Mouse (Mus musculus) MEL (cell line): ENCODE data around the gene Cep170. TPM values are rescaled to one million over a fixed set of nuclear protein-coding genes. Genes with fewer than 3 reads are reported as not detected.

ENCODE experiments used
- DNase-seq: peaks from one replicate; pipeline ENCODE4 v3.0.0; 2011; ENCODE audit warnings: low read depth, low spot score
- H3K27ac ChIP-seq: 2 replicates; pipeline ENCODE4 v1.5.1; 2012; ENCODE audit warnings: low read depth, mild to moderate bottlenecking, control low read depth, low read length, moderate library complexity; ENCODE audit not compliant: control insufficient read depth
- H3K27me3 ChIP-seq, 2 experiments: fragments of 150-350 bp in 1 of 2; sonication (generic) in 1 of 2; 2 replicates each; pipeline ENCODE4 v1.6.1; 2012; ENCODE audit warnings: low read length in 2 of 2, mild to moderate bottlenecking in 2 of 2, improper control_type of control experiment in 1 of 2, moderate library complexity in 1 of 2; ENCODE audit not compliant: insufficient read depth in 2 of 2, control insufficient read depth in 1 of 2
- H3K36me3 ChIP-seq, 2 experiments: 2 replicates each; pipeline ENCODE4 v1.6.1; 2012 to 2014; ENCODE audit warnings: low read length in 2 of 2, improper control_type of control experiment in 1 of 2, inconsistent platforms in 1 of 2, mild to moderate bottlenecking in 1 of 2; ENCODE audit not compliant: insufficient read depth in 2 of 2, control insufficient read depth in 1 of 2
- H3K4me1 ChIP-seq, 2 experiments: fragments of 150-350 bp in 1 of 2; sonication (generic) in 1 of 2; 2 replicates each; pipeline ENCODE4 v1.6.1; 2012; ENCODE audit warnings: low read length in 2 of 2, improper control_type of control experiment in 1 of 2, mild to moderate bottlenecking in 1 of 2; ENCODE audit not compliant: insufficient read depth in 2 of 2, control insufficient read depth in 1 of 2
- H3K4me3 ChIP-seq, 2 experiments: fragments of 150-350 bp in 1 of 2; sonication (generic) in 1 of 2; 2 replicates each; pipeline ENCODE4 v1.5.1; 2012; ENCODE audit warnings: low read depth in 2 of 2, low read length in 2 of 2, mild to moderate bottlenecking in 2 of 2, moderate library complexity in 2 of 2, control low read depth in 1 of 2, improper control_type of control experiment in 1 of 2; ENCODE audit not compliant: control insufficient read depth in 1 of 2, insufficient read depth in 1 of 2
- H3K79me2 ChIP-seq: 2 replicates; pipeline ENCODE4 v1.6.1; 2012; ENCODE audit warnings: mild to moderate bottlenecking, low read length, moderate library complexity; ENCODE audit not compliant: control insufficient read depth, poor library complexity, insufficient read depth
- H3K9ac ChIP-seq: 2 replicates; pipeline ENCODE4 v1.6.1; 2012; ENCODE audit warnings: low read depth, mild to moderate bottlenecking, control low read depth, low read length, moderate library complexity; ENCODE audit not compliant: control insufficient read depth, poor library complexity, severe bottlenecking
- H3K9me3 ChIP-seq: fragments of 150-350 bp; sonication (generic); replicated peaks from 2 replicates; pipeline ENCODE4 v1.6.1; 2012; ENCODE audit warnings: mild to moderate bottlenecking, low read length, improper control_type of control experiment, moderate library complexity; ENCODE audit not compliant: insufficient read depth
- CHD1 ChIP-seq: IDR thresholded peaks from 2 replicates; pipeline ENCODE4 v1.6.1; 2012; ENCODE audit warnings: low read depth, mild to moderate bottlenecking, inconsistent platforms, low read length, improper control_type of control experiment
- CHD2 ChIP-seq: IDR thresholded peaks from 2 replicates; pipeline ENCODE4 v1.6.1; 2011; ENCODE audit warnings: low read length, improper control_type of control experiment
- CTCF ChIP-seq, 3 experiments: IDR thresholded peaks in 2 of 3; conservative IDR thresholded peaks in 1 of 3; 2 replicates each; pipeline ENCODE4 v1.5.1; 2011 to 2012; ENCODE audit warnings: low read length in 3 of 3, low read depth in 2 of 3, mild to moderate bottlenecking in 2 of 3, improper control_type of control experiment in 1 of 3, inconsistent platforms in 1 of 3, mixed read lengths in 1 of 3, moderate library complexity in 1 of 3; ENCODE audit not compliant: control insufficient read depth in 1 of 3, insufficient read depth in 1 of 3, poor library complexity in 1 of 3, severe bottlenecking in 1 of 3
- E2F4 ChIP-seq: IDR thresholded peaks from 2 replicates; pipeline ENCODE4 v1.6.1; 2011; ENCODE audit warnings: low read depth, low read length, improper control_type of control experiment, borderline replicate concordance
- ELF1 ChIP-seq: IDR thresholded peaks from 2 replicates; pipeline ENCODE4 v1.6.1; 2014; ENCODE audit warnings: low read depth, mild to moderate bottlenecking, inconsistent platforms, low read length, improper control_type of control experiment, moderate library complexity
- EP300 ChIP-seq, 2 experiments: IDR thresholded peaks; 2 replicates each; pipeline ENCODE4 v1.6.1; 2011; ENCODE audit warnings: improper control_type of control experiment in 2 of 2, low read length in 2 of 2, low read depth in 1 of 2, mild to moderate bottlenecking in 1 of 2
- ETS1 ChIP-seq: IDR thresholded peaks from 2 replicates; pipeline ENCODE4 v1.6.1; 2012; ENCODE audit warnings: low read depth, mild to moderate bottlenecking, inconsistent platforms, low read length, improper control_type of control experiment, moderate library complexity
- GABPA ChIP-seq: IDR thresholded peaks from 2 replicates; pipeline ENCODE4 v1.6.1; 2012; ENCODE audit warnings: low read depth, mild to moderate bottlenecking, inconsistent platforms, low read length, improper control_type of control experiment, moderate library complexity
- GATA1 ChIP-seq: IDR thresholded peaks from 2 replicates; pipeline ENCODE4 v1.6.1; 2011; ENCODE audit warnings: low read depth, low read length, improper control_type of control experiment
- HCFC1 ChIP-seq: IDR thresholded peaks from 2 replicates; pipeline ENCODE4 v1.6.1; 2012; ENCODE audit warnings: low read depth, mild to moderate bottlenecking, inconsistent platforms, low read length, improper control_type of control experiment, moderate library complexity
- KAT2A ChIP-seq: conservative IDR thresholded peaks from 2 replicates; pipeline ENCODE4 v1.6.1; 2012; ENCODE audit warnings: low read depth, low read length, improper control_type of control experiment, inconsistent platforms
- MAFK ChIP-seq: IDR thresholded peaks from 2 replicates; pipeline ENCODE4 v1.6.1; 2011; ENCODE audit warnings: low read depth, mild to moderate bottlenecking, low read length, improper control_type of control experiment, borderline replicate concordance
- MAX ChIP-seq: IDR thresholded peaks from 2 replicates; pipeline ENCODE4 v1.6.1; 2011; ENCODE audit warnings: low read length, improper control_type of control experiment
- MAZ ChIP-seq: IDR thresholded peaks from 2 replicates; pipeline ENCODE4 v1.6.1; 2012; ENCODE audit warnings: low read depth, mild to moderate bottlenecking, inconsistent platforms, low read length, improper control_type of control experiment
- MEF2A ChIP-seq: IDR thresholded peaks from 2 replicates; pipeline ENCODE4 v1.6.1; 2014; ENCODE audit warnings: low read depth, mild to moderate bottlenecking, inconsistent platforms, low read length, improper control_type of control experiment; ENCODE audit not compliant: poor library complexity, insufficient replicate concordance, severe bottlenecking; ENCODE audit errors: extremely low read depth
- MXI1 ChIP-seq: IDR thresholded peaks from 2 replicates; pipeline ENCODE4 v1.6.1; 2011; ENCODE audit warnings: mild to moderate bottlenecking, low read depth, low read length, improper control_type of control experiment
- MYB ChIP-seq: IDR thresholded peaks from 2 replicates; pipeline ENCODE4 v1.6.1; 2011; ENCODE audit warnings: mild to moderate bottlenecking, low read depth, low read length, improper control_type of control experiment
- MYC ChIP-seq: IDR thresholded peaks from 2 replicates; pipeline ENCODE4 v1.6.1; 2011; ENCODE audit warnings: low read depth, mild to moderate bottlenecking, low read length, improper control_type of control experiment, moderate library complexity
- NELFE ChIP-seq: IDR thresholded peaks from 2 replicates; pipeline ENCODE4 v1.6.1; 2011; ENCODE audit warnings: low read depth, low read length, improper control_type of control experiment
- NRF1 ChIP-seq: IDR thresholded peaks from 2 replicates; pipeline ENCODE4 v1.6.1; 2014; ENCODE audit warnings: low read depth, mild to moderate bottlenecking, inconsistent platforms, low read length, improper control_type of control experiment, moderate library complexity; ENCODE audit not compliant: poor library complexity, insufficient read depth, severe bottlenecking
- POLR2A ChIP-seq, 2 experiments: IDR thresholded peaks; 2 replicates each; pipeline ENCODE4 v1.6.1; 2011 to 2012; ENCODE audit warnings: low read length in 2 of 2, mild to moderate bottlenecking in 2 of 2, control low read depth in 1 of 2, improper control_type of control experiment in 1 of 2, low read depth in 1 of 2, moderate library complexity in 1 of 2; ENCODE audit not compliant: control insufficient read depth in 1 of 2, insufficient read depth in 1 of 2, poor library complexity in 1 of 2
- POLR2AphosphoS2 ChIP-seq: IDR thresholded peaks from 2 replicates; pipeline ENCODE4 v1.6.1; 2011; ENCODE audit warnings: low read length, improper control_type of control experiment
- RAD21 ChIP-seq: IDR thresholded peaks from 2 replicates; pipeline ENCODE4 v1.6.1; 2011; ENCODE audit warnings: mild to moderate bottlenecking, low read depth, low read length, improper control_type of control experiment
- SMC3 ChIP-seq: IDR thresholded peaks from 2 replicates; pipeline ENCODE4 v1.6.1; 2011; ENCODE audit warnings: low read depth, low read length, improper control_type of control experiment
- TAL1 ChIP-seq: IDR thresholded peaks from 2 replicates; pipeline ENCODE4 v1.6.1; 2012; ENCODE audit warnings: mild to moderate bottlenecking, inconsistent platforms, low read length, moderate library complexity, mixed read lengths
- TCF12 ChIP-seq: IDR thresholded peaks from 2 replicates; pipeline ENCODE4 v1.6.1; 2014; ENCODE audit warnings: low read depth, mild to moderate bottlenecking, inconsistent platforms, low read length, improper control_type of control experiment, moderate library complexity
- UBTF ChIP-seq: IDR thresholded peaks from 2 replicates; pipeline ENCODE4 v1.6.1; 2012; ENCODE audit warnings: low read depth, mild to moderate bottlenecking, inconsistent platforms, low read length, improper control_type of control experiment, moderate library complexity, borderline replicate concordance; ENCODE audit not compliant: insufficient read depth
- USF1 ChIP-seq: IDR thresholded peaks from 2 replicates; pipeline ENCODE4 v1.6.1; 2014; ENCODE audit warnings: low read depth, mild to moderate bottlenecking, inconsistent platforms, low read length, improper control_type of control experiment, moderate library complexity
- ZC3H11A ChIP-seq: IDR thresholded peaks from 2 replicates; pipeline ENCODE4 v1.6.1; 2012; ENCODE audit warnings: low read depth, mild to moderate bottlenecking, inconsistent platforms, low read length, improper control_type of control experiment
- ZKSCAN1 ChIP-seq: IDR thresholded peaks from 2 replicates; pipeline ENCODE4 v1.6.1; 2012; ENCODE audit warnings: low read depth, mild to moderate bottlenecking, inconsistent platforms, low read length, improper control_type of control experiment, moderate library complexity
- polyA plus RNA-seq, 2 experiments: library from polyadenylated mRNA; stranded (reverse) in 1 of 2; unstranded in 1 of 2; fragments of >175 nt in 1 of 2; fragments of >200 nt in 1 of 2; gene quantifications; 2 replicates each; pipeline versions ENCODE4 v1.2.1 to v1.2.4; 2012; ENCODE audit warnings: low replicate concordance in 2 of 2, low read depth in 1 of 2; ENCODE audit not compliant: insufficient read length in 2 of 2, insufficient read depth in 1 of 2, missing spikeins in 1 of 2
- total RNA-seq: library from RNA; depleted of rRNA; stranded (reverse); fragments of 300-350 nt; gene quantifications from 2 replicates; pipeline ENCODE4 v1.2.3, GENCODE M21; 2012

Cep170 gene
- total and polyA plus RNA-seq, 3 experiments = 9.2 to 423 (median 13.9) TPM

DNA sequence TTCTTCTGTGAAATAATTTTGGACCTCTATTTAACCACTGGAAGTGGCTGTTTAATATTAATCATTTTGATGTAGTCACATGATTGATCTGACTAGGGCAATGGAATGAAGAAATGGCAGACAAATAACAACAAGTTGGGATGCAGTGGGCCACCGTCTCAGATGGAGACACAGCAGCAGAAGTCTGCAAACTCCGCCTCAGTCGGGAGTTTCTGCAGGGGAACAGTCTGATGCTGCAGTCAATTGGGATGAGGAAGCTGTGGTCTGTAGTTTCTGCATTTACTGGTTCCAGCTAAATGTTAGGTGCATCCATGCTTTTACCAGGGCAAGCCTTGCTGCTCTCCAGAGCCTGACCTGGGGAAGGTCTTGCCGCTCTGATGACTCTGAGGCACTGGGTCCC lies 2.9 kb upstream of the Cep170 start:
- Histone ChIP-seq H3K9me3 (no peaks in the 10 kb centered on the region), H3K79me2 (peaks cover 17% of the 10 kb centered on the region), H3K27ac (no peak overlapping the region), H3K4me1 (peaks cover 6 to 9% of the 10 kb centered on the region in 2 experiments), H3K9ac (no peak overlapping the region), H3K36me3 (peaks cover 0 to 17% of the 10 kb centered on the region in 2 experiments; a peak in 2 of 4 replicates), H3K4me3 (no peak overlapping the region), H3K27me3 (no peaks in the 10 kb centered on the region)
- TF ChIP-seq CHD2 = no peak
- no peak for TF ChIP-seq TCF12
- no peak for TF ChIP-seq MEF2A
- no peak for TF ChIP-seq POLR2A (IDR thresholded peaks at IDR 0.05; ENCODE audit: control insufficient read depth in 1 of 2, insufficient read depth in 1 of 2, low read depth in 1 of 2, low read length in 2 of 2, poor library complexity in 1 of 2)
- no peak for TF ChIP-seq ETS1
- no peak for TF ChIP-seq USF1
- no peak for TF ChIP-seq GATA1
- no peak for TF ChIP-seq ELF1
- TF ChIP-seq GABPA = no peak
- no peak for TF ChIP-seq KAT2A
- no peak for TF ChIP-seq MXI1
- no peak for TF ChIP-seq ZC3H11A
- TF ChIP-seq CTCF (IDR thresholded peaks at IDR 0.05 in 2 of 3, conservative IDR thresholded peaks at IDR 0.05 in 1 of 3; ENCODE audit: control insufficient read depth in 1 of 3, insufficient read depth in 1 of 3, low read depth in 2 of 3, low read length in 3 of 3, poor library complexity in 1 of 3, severe bottlenecking in 1 of 3) = no peak
- TF ChIP-seq MAFK = no peak
- TF ChIP-seq MYC = no peak
- no peak for TF ChIP-seq RAD21
- TF ChIP-seq SMC3 = no peak
- no peak for TF ChIP-seq POLR2AphosphoS2
- no peak for TF ChIP-seq TAL1
- DNase-seq = peak; percentile 28

GRCm38 (mm10) chr1:176814591-176815062 lies 760 bp upstream of the Cep170 start, which contains the start of gene Sdccag8:
Gene Sdccag8, plus strand, starts transcription at chr1:176814660.
- Histone ChIP-seq H3K4me3 (peak within 1 kb of the TSS; percentile 79 to 88), H3K79me2 (peaks cover 27% of the 10 kb centered on the region), H3K9ac (peak within 1 kb of the TSS; percentile 93), H3K9me3 (no peaks in the 10 kb centered on the region), H3K27ac (peak within 1 kb of the TSS; percentile 98), H3K36me3 (peaks cover 0 to 19% of the 10 kb centered on the region in 2 experiments; a peak in 2 of 4 replicates), H3K27me3 (no peaks in the 10 kb centered on the region), H3K4me1 (peaks cover 0 to 4% of the 10 kb centered on the region in 2 experiments; a peak in 1 of 4 replicates)
- DNase-seq = peak; percentile 98
- TF ChIP-seq E2F4 (peak; percentile 45), NELFE (peak; percentile 55), HCFC1 (peak; percentile 92), ELF1 (peak; percentile 96), MAZ (peak; percentile 88), MEF2A (no peak), EP300 (IDR thresholded peaks at IDR 0.05; ENCODE audit: low read depth in 1 of 2, low read length in 2 of 2) (no peak), CHD1 (no peak), KAT2A (peak; percentile 88), MAX (no peak), TAL1 (no peak), MYB (peak; percentile 92), UBTF (no peak), POLR2AphosphoS2 (no peak), NRF1 (0 out of 2 replicates have a peak, but pooled peaks have one; percentile 30), CHD2 (no peak), ZKSCAN1 (no peak), MXI1 (no peak; the same call in 1 of the 2 replicates), ETS1 (no peak), GATA1 (no peak), MAFK (no peak), POLR2A (IDR thresholded peaks at IDR 0.05; ENCODE audit: control insufficient read depth in 1 of 2, insufficient read depth in 1 of 2, low read depth in 1 of 2, low read length in 2 of 2, poor library complexity in 1 of 2) (peak in 1 of 2 experiments; percentile 63; a peak in 1 of 4 replicates), USF1 (no peak), MYC (0 out of 2 replicates have a peak, but pooled peaks have one; percentile 39)
